Mouse (Mus musculus): ENCODE measurements around the gene Elmod3. TPM values are rescaled to one million over a fixed set of nuclear protein-coding genes. Genes with fewer than 3 reads are reported as not detected.
"Not testable (repeated sequence)": the region's sequence is repeated elsewhere in the genome, so short reads cannot be mapped to it uniquely, and the experiment has no call there.

The Elmod3 gene
- total and polyA plus RNA-seq, 3 experiments: 8.6 to 25.5 (median 16.6) TPM

DNA sequence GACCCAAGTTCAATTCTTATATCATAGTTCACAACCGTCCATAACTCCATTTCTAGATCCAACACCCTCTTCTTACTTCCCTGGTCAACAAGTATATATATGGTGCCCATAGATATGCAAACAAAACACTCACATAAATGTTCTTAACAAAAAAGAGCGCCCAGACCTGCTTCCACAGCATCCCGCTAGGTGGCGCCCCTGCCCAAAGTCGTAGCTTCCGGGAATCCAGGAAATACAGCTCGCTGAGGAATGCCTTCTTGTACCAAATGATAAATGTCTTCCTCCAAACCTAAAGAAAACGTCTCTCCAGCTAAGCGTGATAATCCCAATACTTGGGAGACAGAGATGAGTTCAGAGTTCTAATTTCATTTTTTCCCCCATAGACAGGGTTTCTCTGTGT lies 63.0 kb downstream of the Elmod3 start:
- Histone ChIP-seq H3K4me1 (ENCODE audit: insufficient read depth, low read depth, low read length) (peaks cover 33% of the 10 kb centered on the region), H3K27me3 (ENCODE audit: insufficient read depth, low read length) (no peaks in the 10 kb centered on the region), H3K9me3 (replicated peaks) (no peaks in the 10 kb centered on the region), H3K4me3 (ENCODE audit: low read depth, low read length) (no peak overlapping the region; the same call in 1 of the 2 replicates), H3K36me3 (replicated peaks) (no peaks in the 10 kb centered on the region)
- no peak for TF ChIP-seq GATA1 (IDR thresholded peaks at IDR 0.05; ENCODE audit: borderline replicate concordance, low read length)
- no peak for TF ChIP-seq POLR2AphosphoS5 (IDR thresholded peaks at IDR 0.05; ENCODE audit: insufficient replicate concordance, low read depth, low read length)
- no peak for TF ChIP-seq TAL1 (conservative IDR thresholded peaks at IDR 0.05; ENCODE audit: low read depth, low read length)
- TF ChIP-seq CTCF (IDR thresholded peaks at IDR 0.05; ENCODE audit: low read depth, low read length): peak; percentile 66
- no peak for TF ChIP-seq GATA2 (IDR thresholded peaks at IDR 0.05; ENCODE audit: borderline replicate concordance, low read depth, low read length)
- DNase-seq (ENCODE audit: low spot score) (peak; percentile 63), ATAC-seq (ENCODE audit: extremely low read depth, insufficient number of reproducible peaks, low FRiP score, poor library complexity, severe bottlenecking) (no peak)

DNA sequence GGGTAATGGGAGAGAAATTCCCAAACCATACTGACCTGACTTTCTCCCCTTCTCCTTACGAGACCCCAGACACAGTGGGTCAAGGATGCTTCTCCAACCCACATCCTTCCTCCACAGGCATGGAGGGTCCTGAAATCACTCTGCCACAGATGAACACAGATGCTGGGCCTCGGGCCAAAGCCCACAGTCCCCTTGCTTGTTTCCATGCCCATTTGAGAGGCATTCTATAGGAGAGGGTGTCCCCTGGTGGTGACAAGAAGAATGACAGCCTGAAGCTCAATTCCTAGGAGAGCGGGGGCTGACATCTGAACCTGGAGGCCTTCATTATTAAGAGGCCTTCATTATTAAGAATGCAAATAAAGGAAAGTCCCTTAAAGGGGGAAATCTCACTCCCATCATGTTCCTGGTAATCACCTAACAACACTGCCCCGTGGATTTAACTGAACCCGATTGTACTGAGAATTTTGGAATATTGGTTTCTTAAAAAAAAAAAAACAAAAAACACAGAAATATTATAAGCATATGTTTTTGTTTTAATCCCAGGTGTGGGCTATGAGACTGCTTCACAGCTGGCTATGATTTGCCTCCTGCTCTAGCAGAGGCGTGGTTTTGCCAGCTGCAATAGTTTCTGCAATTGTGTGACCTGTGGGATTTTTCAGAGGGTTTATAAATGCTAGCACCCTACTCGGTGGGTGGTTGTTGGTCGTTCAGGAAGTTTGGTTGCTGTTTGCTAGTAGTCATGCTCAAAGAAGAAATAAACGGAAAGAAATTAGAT lies 64.0 kb downstream of the Elmod3 start:
- H3K4me1 ChIP-seq (ENCODE audit: insufficient read depth, low read depth, low read length): peaks cover 30% of the 10 kb centered on the region

DNA sequence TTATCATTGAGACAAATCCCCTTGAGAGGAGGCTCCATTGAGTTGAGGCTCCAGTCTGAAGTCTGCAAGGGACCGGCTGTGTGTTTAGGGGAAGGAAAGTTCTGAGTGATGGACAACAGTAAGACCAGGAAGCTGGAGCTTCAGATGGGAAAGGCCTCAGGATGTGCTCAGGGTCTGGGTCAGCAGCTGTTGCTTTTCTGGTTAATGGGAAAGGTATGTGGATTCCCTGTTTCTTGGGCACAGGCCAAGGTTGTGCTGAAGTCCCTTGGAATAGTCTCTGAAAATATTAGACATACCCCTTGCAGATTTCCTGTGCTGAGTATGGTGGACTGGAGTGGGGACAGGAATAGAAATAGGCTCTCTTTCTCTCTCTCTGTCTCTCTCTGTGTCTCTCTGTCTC lies 64.7 kb downstream of the Elmod3 start:
- H3K4me1 ChIP-seq (ENCODE audit: insufficient read depth, low read depth, low read length): peaks cover 24% of the 10 kb centered on the region
- not testable (repeated sequence) for ATAC-seq (ENCODE audit: extremely low read depth, insufficient number of reproducible peaks, low FRiP score, poor library complexity, severe bottlenecking); DNase-seq (ENCODE audit: low spot score); H3K4me3 ChIP-seq (ENCODE audit: low read depth, low read length); H3K27me3 ChIP-seq (ENCODE audit: insufficient read depth, low read length); H3K36me3 ChIP-seq (replicated peaks); H3K9me3 ChIP-seq (replicated peaks)

More for the DNA sequence above, 64.0 kb downstream of the Elmod3 start:
- DNase-seq (ENCODE audit: low spot score): peak; percentile 68
- no peaks in the 10 kb centered on the region for H3K36me3 ChIP-seq (replicated peaks)
- no peaks in the 10 kb centered on the region for H3K9me3 ChIP-seq (replicated peaks)
- TF ChIP-seq CTCF (IDR thresholded peaks at IDR 0.05; ENCODE audit: low read depth, low read length): peak; percentile 96
- no peak for TF ChIP-seq POLR2AphosphoS5 (IDR thresholded peaks at IDR 0.05; ENCODE audit: insufficient replicate concordance, low read depth, low read length)
- H3K27me3 ChIP-seq (ENCODE audit: insufficient read depth, low read length): no peaks in the 10 kb centered on the region; the same call in 1 of the 2 replicates
- H3K4me3 ChIP-seq (ENCODE audit: low read depth, low read length): no peak overlapping the region
- no peak for ATAC-seq (ENCODE audit: extremely low read depth, insufficient number of reproducible peaks, low FRiP score, poor library complexity, severe bottlenecking)

DNA sequence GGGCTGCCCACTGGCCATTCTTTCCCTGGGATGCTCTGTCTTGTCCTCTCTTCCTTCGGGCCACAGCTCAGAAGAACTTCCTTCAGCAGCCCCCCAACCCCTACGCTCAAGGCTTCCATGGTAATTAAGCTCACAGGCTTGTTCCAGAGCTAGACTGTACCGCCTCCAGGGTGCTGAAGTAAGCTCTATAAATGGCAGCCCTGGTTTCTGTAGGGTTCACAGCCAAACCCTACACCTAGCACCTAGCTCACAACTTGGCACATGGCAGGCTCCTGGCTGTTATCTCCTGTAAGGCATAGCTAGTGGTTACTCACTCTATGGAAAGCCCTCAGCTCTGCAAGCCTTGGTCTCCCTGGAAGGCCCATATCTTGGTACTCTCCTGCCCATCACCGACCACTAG lies 65.6 kb downstream of the Elmod3 start:
- Histone ChIP-seq H3K27me3 (ENCODE audit: insufficient read depth, low read length) (peaks cover 11% of the 10 kb centered on the region), H3K4me1 (ENCODE audit: insufficient read depth, low read depth, low read length) (peaks cover 14% of the 10 kb centered on the region), H3K9me3 (replicated peaks) (no peaks in the 10 kb centered on the region), H3K36me3 (replicated peaks) (no peaks in the 10 kb centered on the region), H3K4me3 (ENCODE audit: low read depth, low read length) (no peak overlapping the region)
- TF ChIP-seq CTCF (IDR thresholded peaks at IDR 0.05; ENCODE audit: low read depth, low read length) (no peak), GATA2 (IDR thresholded peaks at IDR 0.05; ENCODE audit: borderline replicate concordance, low read depth, low read length) (no peak), POLR2AphosphoS5 (IDR thresholded peaks at IDR 0.05; ENCODE audit: insufficient replicate concordance, low read depth, low read length) (no peak), TAL1 (conservative IDR thresholded peaks at IDR 0.05; ENCODE audit: low read depth, low read length) (no peak), GATA1 (IDR thresholded peaks at IDR 0.05; ENCODE audit: borderline replicate concordance, low read length) (no peak)
- ATAC-seq (ENCODE audit: extremely low read depth, insufficient number of reproducible peaks, low FRiP score, poor library complexity, severe bottlenecking) (no peak), DNase-seq (ENCODE audit: low spot score) (no peak)

DNA sequence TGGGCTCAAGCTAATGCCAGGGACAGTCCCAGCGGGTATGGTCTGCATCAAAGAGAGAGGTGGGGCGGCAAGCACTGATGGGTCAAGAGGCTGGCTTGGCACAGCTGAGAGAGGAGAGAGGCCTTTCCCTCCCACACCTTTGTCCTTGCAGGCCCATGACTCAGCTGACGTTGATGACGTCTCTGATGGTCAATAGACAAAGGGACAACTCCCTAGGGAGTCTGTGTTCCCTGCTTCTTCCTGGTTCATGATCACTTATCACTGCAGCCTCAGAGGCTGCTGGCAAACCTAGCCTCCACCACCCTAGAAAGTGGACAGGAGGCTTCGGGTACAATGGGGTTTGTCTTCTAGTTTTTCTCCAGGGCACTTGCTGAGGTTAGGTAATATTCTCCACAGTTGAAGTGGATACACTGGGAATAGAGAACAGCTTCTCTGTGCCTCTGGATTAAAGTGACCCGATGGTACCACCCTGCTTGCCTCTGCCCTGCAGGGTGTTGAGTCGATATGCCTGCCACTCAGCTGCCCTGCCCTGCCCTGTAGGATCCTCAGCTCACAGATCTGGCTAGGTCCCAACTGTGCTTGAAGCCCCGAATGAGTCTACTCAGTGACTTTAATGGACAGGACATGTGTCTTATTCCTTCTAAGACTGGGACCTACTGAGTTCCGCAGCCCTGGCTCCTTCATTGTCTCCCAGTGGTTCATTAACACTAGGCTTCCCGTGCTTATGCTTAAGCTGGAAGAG lies 69.6 kb downstream of the Elmod3 start:
- DNase-seq (ENCODE audit: low spot score): no peak
- Histone ChIP-seq H3K4me3 (ENCODE audit: low read depth, low read length) (no peak overlapping the region), H3K36me3 (replicated peaks) (no peaks in the 10 kb centered on the region), H3K4me1 (ENCODE audit: insufficient read depth, low read depth, low read length) (no peaks in the 10 kb centered on the region), H3K27me3 (ENCODE audit: insufficient read depth, low read length) (peaks cover 28% of the 10 kb centered on the region), H3K9me3 (replicated peaks) (no peaks in the 10 kb centered on the region)
- no peak for ATAC-seq (ENCODE audit: extremely low read depth, insufficient number of reproducible peaks, low FRiP score, poor library complexity, severe bottlenecking)
- TF ChIP-seq POLR2AphosphoS5 (IDR thresholded peaks at IDR 0.05; ENCODE audit: insufficient replicate concordance, low read depth, low read length): no peak
- TF ChIP-seq GATA1 (IDR thresholded peaks at IDR 0.05; ENCODE audit: borderline replicate concordance, low read length): no peak
- TF ChIP-seq GATA2 (IDR thresholded peaks at IDR 0.05; ENCODE audit: borderline replicate concordance, low read depth, low read length): no peak
- no peak for TF ChIP-seq TAL1 (conservative IDR thresholded peaks at IDR 0.05; ENCODE audit: low read depth, low read length)
- TF ChIP-seq CTCF (IDR thresholded peaks at IDR 0.05; ENCODE audit: low read depth, low read length): no peak

DNA sequence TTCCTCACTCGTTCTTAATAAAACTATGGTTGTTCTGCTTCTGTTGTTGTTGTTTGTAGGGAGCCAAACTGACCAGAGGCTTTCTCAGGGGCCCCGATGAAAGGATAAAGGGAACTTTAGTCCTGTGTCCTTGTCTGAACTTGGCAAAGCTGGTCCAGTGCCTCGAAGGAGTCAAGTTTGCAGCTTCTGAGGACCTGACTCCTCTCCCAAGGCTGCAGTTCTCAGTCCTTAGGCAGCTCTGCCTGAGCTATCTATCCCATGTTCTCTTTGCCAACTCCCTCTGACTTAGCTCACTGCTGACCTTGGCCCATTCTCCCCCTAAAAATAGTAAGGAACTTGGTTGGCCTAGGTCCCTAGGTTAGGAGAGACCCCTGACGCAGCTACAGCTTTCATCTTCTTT lies 71.1 kb downstream of the Elmod3 start:
- ATAC-seq (ENCODE audit: extremely low read depth, insufficient number of reproducible peaks, low FRiP score, poor library complexity, severe bottlenecking) (no peak), DNase-seq (ENCODE audit: low spot score) (no peak)
- no peaks in the 10 kb centered on the region for H3K4me1 ChIP-seq (ENCODE audit: insufficient read depth, low read depth, low read length)
- no peaks in the 10 kb centered on the region for H3K9me3 ChIP-seq (replicated peaks)
- TF ChIP-seq TAL1 (conservative IDR thresholded peaks at IDR 0.05; ENCODE audit: low read depth, low read length): no peak
- no peak for TF ChIP-seq GATA2 (IDR thresholded peaks at IDR 0.05; ENCODE audit: borderline replicate concordance, low read depth, low read length)
- TF ChIP-seq POLR2AphosphoS5 (IDR thresholded peaks at IDR 0.05; ENCODE audit: insufficient replicate concordance, low read depth, low read length): no peak
- TF ChIP-seq GATA1 (IDR thresholded peaks at IDR 0.05; ENCODE audit: borderline replicate concordance, low read length): no peak
- TF ChIP-seq CTCF (IDR thresholded peaks at IDR 0.05; ENCODE audit: low read depth, low read length): no peak
- H3K36me3 ChIP-seq (replicated peaks): no peaks in the 10 kb centered on the region
- peaks cover 37% of the 10 kb centered on the region for H3K27me3 ChIP-seq (ENCODE audit: insufficient read depth, low read length)
- no peak overlapping the region for H3K4me3 ChIP-seq (ENCODE audit: low read depth, low read length)
